Mouse (Mus musculus): ENCODE measurements around the gene Lrrc55. TPM values are rescaled to one million over a fixed set of nuclear protein-coding genes. Genes with fewer than 3 reads are reported as not detected.

Lrrc55 gene
- total RNA-seq (2023; ENCODE audit: inconsistent age) = not detected in 4 replicates

DNA sequence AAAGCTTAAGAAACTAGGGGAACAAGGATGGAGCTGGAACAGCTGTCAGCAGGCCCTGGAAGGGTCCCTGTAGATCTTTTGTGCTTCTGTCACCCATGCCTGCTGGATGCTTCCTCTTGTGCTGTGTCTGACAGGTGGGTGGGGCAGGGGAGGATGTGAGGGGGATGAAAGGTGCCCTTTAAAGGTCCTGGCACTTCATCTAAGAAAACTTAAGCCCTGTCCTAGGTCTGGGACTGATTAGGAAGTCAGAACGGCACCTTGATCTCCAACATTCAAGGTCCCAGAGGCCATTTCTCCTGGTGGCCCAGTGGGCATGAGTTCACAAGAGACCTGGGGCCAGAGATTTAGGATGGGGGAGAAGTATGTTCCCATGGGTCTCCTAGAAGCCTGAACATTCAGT is at the start of gene Lrrc55:
TSS of gene Lrrc55 (minus strand) at position 297 of the 400 bp plus-strand sequence.

GRCm38 (mm10) chr2:85136089-85136488 is 60.9 kb downstream of the Lrrc55 start, which contains the start of gene Aplnr:
Aplnr (plus strand) TSS chr2:85136225.

Other genes starting within 250 kb of the Lrrc55 start
- 1.1 to 3.4 TPM (median 1.7 TPM) in 4 replicates for gene Prg2, start 216.7 kb downstream of the Lrrc55 start, total RNA-seq (2023; ENCODE audit: inconsistent age)
- not detected in 4 replicates for gene Prg3, start 209.0 kb downstream of the Lrrc55 start, total RNA-seq (2023; ENCODE audit: inconsistent age)
- 180 to 189 TPM (median 187 TPM) in 4 replicates for gene Ssrp1, start 160.0 kb downstream of the Lrrc55 start, total RNA-seq (2023; ENCODE audit: inconsistent age)
- 0.29 to 1.00 TPM (median 0.51 TPM) in 3 of 4 replicates, not detected in the other for gene P2rx3, start 159.7 kb downstream of the Lrrc55 start, total RNA-seq (2023; ENCODE audit: inconsistent age)
- gene Tnks1bp1, start 149.2 kb downstream of the Lrrc55 start, total RNA-seq (2023; ENCODE audit: inconsistent age) = 32.7 to 44.1 TPM (median 38.3 TPM) in 4 replicates
- gene Aplnr, start 61.0 kb downstream of the Lrrc55 start, total RNA-seq (2023; ENCODE audit: inconsistent age) = not detected in 4 replicates
- not detected in 4 replicates for gene Olfr987, start 142.1 kb upstream of the Lrrc55 start, total RNA-seq (2023; ENCODE audit: inconsistent age)
- not detected in 4 replicates for gene Olfr988, start 166.0 kb upstream of the Lrrc55 start, total RNA-seq (2023; ENCODE audit: inconsistent age)
- not detected in 4 replicates for gene Olfr992, start 212.3 kb upstream of the Lrrc55 start, total RNA-seq (2023; ENCODE audit: inconsistent age)
- gene Olfr993, start 217.7 kb upstream of the Lrrc55 start, total RNA-seq (2023; ENCODE audit: inconsistent age) = not detected in 4 replicates
- gene Olfr994, start 239.3 kb upstream of the Lrrc55 start, total RNA-seq (2023; ENCODE audit: inconsistent age) = not detected in 4 replicates
- not detected in 4 replicates for gene Olfr995, start 246.4 kb upstream of the Lrrc55 start, total RNA-seq (2023; ENCODE audit: inconsistent age)